Mouse (Mus musculus): Measurements from ENCODE around the gene Rrnad1. TPM values are rescaled to one million over a fixed set of nuclear protein-coding genes. Genes with fewer than 3 reads are reported as not detected.

The Rrnad1 gene
- polyA plus RNA-seq, 1 experiment from 2014 or later: 6.1 TPM

DNA sequence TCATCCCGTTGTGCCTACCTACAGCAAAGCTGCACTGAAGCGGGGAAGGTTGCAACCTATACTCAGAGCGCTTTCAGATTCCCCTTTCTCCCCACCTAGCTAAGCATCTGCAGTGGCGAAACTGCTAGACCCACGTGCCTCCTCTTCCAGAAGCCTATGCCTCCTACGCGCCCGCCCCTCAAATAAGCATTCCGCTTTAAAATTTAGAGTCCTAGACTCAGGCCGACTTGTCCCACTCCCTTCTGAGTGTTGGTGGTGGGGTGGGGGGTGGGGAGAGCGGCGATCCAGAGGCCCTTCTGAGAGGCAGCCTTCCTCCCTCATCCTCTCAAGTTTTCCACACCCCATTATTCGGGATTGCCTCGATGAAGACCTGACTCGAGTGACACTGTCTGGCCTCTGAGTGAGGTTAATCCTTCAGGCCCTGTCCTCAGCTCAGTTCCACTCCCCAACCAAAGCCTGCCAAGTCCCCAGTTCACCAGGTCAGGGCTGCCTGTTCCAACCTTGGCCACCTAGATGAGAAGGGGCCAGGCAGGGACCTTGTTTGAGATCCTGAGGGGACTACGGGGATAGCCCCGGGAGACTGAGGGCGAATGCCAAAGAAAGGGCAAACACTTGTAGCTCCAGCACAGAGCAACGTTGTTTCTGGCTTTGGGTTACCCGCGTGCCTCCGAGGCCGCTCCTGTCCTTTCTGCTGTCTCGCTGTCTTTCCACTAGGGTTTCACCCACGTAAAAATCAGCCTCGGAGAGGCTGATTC is 16.7 kb upstream of the Rrnad1 start:
- Histone ChIP-seq H3K27me3 (replicated peaks; ENCODE audit: control insufficient read depth, insufficient read depth, low read length) (peaks cover 45% of the 10 kb centered on the region), H3K27ac (ENCODE audit: low read depth, low read length) (no peak overlapping the region), H3K9ac (ENCODE audit: low read depth, low read length) (no peak overlapping the region), H3K4me3 (ENCODE audit: low read depth, low read length) (peak overlapping the region; percentile 13; the same call in 1 of the 2 replicates), H3K4me2 (replicated peaks; ENCODE audit: low read depth) (peak overlapping the region; percentile 47), H3K36me3 (ENCODE audit: control insufficient read depth, insufficient read depth) (peaks cover 5% of the 10 kb centered on the region), H3K9me3 (ENCODE audit: control insufficient read depth) (no peaks in the 10 kb centered on the region), H3K4me1 (replicated peaks; ENCODE audit: control insufficient read depth, insufficient read depth, low read length) (no peaks in the 10 kb centered on the region)
- 11% methylated on average over 26 of the region's 26 CpGs for WGBS
- ATAC-seq: no peak
- no peak for TF ChIP-seq CTCF (IDR thresholded peaks at IDR 0.05; ENCODE audit: low read depth)

DNA sequence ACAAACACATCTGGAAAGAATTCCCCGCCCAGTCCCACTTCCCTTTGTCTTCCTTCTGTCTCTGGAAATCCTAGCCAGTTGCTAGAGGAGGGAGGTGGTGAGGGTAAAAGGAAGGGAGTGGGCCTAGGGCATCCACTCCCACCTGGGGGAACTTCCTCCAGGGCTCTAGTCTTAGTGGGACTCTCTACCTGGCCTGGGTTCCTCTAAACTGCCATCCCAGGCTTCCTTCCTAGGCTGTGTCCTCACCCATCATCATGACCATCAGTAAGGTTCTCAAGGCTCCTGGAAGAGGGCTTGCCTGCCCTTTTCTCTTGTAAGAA is 16.0 kb upstream of the Rrnad1 start:
- Histone ChIP-seq H3K9me3 (ENCODE audit: control insufficient read depth) (no peaks in the 10 kb centered on the region), H3K36me3 (ENCODE audit: control insufficient read depth, insufficient read depth) (peaks cover 12% of the 10 kb centered on the region), H3K27me3 (replicated peaks; ENCODE audit: control insufficient read depth, insufficient read depth, low read length) (peaks cover 42% of the 10 kb centered on the region), H3K27ac (ENCODE audit: low read depth, low read length) (no peak overlapping the region), H3K4me1 (replicated peaks; ENCODE audit: control insufficient read depth, insufficient read depth, low read length) (no peaks in the 10 kb centered on the region), H3K9ac (ENCODE audit: low read depth, low read length) (no peak overlapping the region), H3K4me2 (replicated peaks; ENCODE audit: low read depth) (no peak overlapping the region), H3K4me3 (ENCODE audit: low read depth, low read length) (no peak overlapping the region)
- no peak for ATAC-seq
- 36% methylated on average over 1 of the region's 1 CpGs for WGBS
- TF ChIP-seq CTCF (IDR thresholded peaks at IDR 0.05; ENCODE audit: low read depth): no peak

DNA sequence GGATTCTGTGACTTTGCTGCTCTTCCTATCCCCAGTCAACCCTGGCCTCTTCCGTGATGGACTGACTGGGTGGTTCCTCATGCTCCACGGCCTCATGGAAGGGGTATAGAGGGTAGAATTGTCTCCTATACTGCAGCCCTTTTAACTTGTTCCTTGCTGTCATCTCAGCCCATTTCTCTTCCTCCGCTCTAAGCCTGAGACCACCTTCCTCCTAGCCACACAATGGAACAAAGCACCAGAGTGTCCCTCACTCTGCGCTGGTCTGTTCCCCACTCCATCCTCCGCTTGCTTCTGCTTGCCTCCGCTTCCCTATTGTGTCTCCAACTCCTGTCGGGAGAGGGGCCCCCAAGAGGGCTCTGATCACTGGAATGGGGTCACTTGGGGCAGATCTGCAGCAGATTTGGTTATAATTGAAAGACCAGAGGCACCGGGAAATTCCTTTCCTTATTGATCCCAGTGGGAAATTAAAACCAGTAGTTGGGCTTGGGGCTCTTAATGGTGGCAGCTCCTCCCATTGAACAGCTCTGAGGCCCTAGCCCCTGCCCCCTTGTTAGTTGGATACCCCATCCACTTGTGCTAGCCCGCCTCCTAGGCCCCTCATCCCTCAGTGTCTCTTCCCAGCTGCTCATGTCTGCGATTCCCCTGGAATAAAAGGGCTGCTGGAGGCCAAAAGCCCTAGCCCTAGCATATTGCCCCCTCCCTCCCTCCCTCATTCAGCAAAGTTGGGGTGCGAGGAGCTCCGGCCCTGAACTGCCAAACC is 15.4 kb upstream of the Rrnad1 start:
- no peak overlapping the region for H3K27ac ChIP-seq (ENCODE audit: low read depth, low read length)
- H3K27me3 ChIP-seq (replicated peaks; ENCODE audit: control insufficient read depth, insufficient read depth, low read length): peaks cover 37% of the 10 kb centered on the region
- TF ChIP-seq CTCF (IDR thresholded peaks at IDR 0.05; ENCODE audit: low read depth): no peak
- no peaks in the 10 kb centered on the region for H3K4me1 ChIP-seq (replicated peaks; ENCODE audit: control insufficient read depth, insufficient read depth, low read length)
- ATAC-seq: no peak
- H3K4me2 ChIP-seq (replicated peaks; ENCODE audit: low read depth): no peak overlapping the region
- no peaks in the 10 kb centered on the region for H3K9me3 ChIP-seq (ENCODE audit: control insufficient read depth)
- no peak overlapping the region for H3K4me3 ChIP-seq (ENCODE audit: low read depth, low read length)
- H3K9ac ChIP-seq (ENCODE audit: low read depth, low read length): no peak overlapping the region
- peaks cover 16% of the 10 kb centered on the region for H3K36me3 ChIP-seq (ENCODE audit: control insufficient read depth, insufficient read depth)
- WGBS: 46% methylated on average over 12 of the region's 12 CpGs

DNA sequence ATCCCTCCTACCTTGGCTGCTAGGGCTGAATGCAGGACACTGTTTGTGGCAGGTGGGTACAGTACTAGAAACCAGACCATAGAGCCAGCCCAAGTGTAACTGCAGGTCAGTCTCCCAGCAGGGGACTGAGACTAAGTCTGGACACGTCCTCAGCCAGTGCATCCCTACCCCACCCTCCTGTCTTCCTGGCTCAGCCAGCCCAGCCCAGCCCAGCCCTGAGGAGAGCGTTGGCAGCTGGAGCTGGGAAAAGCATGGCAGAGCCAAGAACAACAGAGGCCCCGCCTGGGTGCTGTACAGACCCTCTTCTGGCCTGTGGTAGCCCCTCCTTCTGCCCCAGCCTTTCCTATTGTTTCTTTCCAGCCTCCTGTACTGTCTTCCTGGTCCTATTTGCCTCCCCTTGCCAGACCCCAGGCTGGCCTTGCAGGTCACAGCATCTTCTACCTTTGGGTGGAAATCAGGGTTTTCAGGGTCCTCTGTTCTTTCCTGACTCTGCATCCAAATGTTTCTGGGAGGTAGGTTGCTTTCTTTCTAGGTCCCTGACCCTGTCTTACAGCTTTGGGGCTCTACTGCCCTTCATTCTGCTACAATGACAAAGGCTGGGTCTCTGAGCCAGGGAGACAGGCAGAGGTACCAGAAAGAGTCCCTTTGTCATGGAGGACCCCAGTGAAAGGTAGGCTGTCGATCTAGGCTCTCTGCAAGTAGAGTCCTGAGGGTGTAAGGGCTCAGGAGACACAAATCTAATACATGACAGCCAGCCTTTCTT is 14.5 kb upstream of the Rrnad1 start:
- Histone ChIP-seq H3K27ac (ENCODE audit: low read depth, low read length) (no peak overlapping the region), H3K4me2 (replicated peaks; ENCODE audit: low read depth) (no peak overlapping the region), H3K4me3 (ENCODE audit: low read depth, low read length) (no peak overlapping the region), H3K36me3 (ENCODE audit: control insufficient read depth, insufficient read depth) (peaks cover 24% of the 10 kb centered on the region), H3K9me3 (ENCODE audit: control insufficient read depth) (no peaks in the 10 kb centered on the region), H3K4me1 (replicated peaks; ENCODE audit: control insufficient read depth, insufficient read depth, low read length) (no peaks in the 10 kb centered on the region), H3K9ac (ENCODE audit: low read depth, low read length) (no peak overlapping the region), H3K27me3 (replicated peaks; ENCODE audit: control insufficient read depth, insufficient read depth, low read length) (peaks cover 29% of the 10 kb centered on the region)
- TF ChIP-seq CTCF (IDR thresholded peaks at IDR 0.05; ENCODE audit: low read depth): no peak
- ATAC-seq: no peak
- 49% methylated on average over 4 of the region's 4 CpGs for WGBS

DNA sequence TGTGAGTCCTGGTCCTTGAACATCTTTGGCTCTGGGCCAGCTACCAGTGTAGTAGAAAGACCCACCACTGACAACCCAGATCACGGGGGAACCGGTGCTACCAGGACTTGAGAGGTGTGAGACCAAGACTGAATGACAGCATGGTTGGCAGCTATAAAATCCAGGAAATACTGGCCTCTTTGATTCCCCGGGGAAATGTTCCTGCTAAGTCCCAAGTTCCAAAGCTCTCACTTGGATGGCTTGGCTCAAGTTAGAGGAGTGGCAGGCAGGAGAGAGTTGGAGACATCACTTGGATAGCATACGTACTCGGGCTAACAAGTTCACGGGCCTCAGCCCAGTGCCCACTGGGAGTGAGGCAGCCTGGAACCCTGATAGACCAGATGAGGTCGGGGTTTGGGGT is 13.1 kb upstream of the Rrnad1 start:
- Histone ChIP-seq H3K36me3 (ENCODE audit: control insufficient read depth, insufficient read depth) (peaks cover 39% of the 10 kb centered on the region), H3K4me1 (replicated peaks; ENCODE audit: control insufficient read depth, insufficient read depth, low read length) (no peaks in the 10 kb centered on the region), H3K9me3 (ENCODE audit: control insufficient read depth) (no peaks in the 10 kb centered on the region), H3K4me2 (replicated peaks; ENCODE audit: low read depth) (no peak overlapping the region), H3K27me3 (replicated peaks; ENCODE audit: control insufficient read depth, insufficient read depth, low read length) (peaks cover 14% of the 10 kb centered on the region), H3K4me3 (ENCODE audit: low read depth, low read length) (no peak overlapping the region), H3K27ac (ENCODE audit: low read depth, low read length) (no peak overlapping the region), H3K9ac (ENCODE audit: low read depth, low read length) (no peak overlapping the region)
- TF ChIP-seq CTCF (IDR thresholded peaks at IDR 0.05; ENCODE audit: low read depth): no peak
- 69% methylated on average over 7 of the region's 7 CpGs for WGBS
- ATAC-seq: no peak

DNA sequence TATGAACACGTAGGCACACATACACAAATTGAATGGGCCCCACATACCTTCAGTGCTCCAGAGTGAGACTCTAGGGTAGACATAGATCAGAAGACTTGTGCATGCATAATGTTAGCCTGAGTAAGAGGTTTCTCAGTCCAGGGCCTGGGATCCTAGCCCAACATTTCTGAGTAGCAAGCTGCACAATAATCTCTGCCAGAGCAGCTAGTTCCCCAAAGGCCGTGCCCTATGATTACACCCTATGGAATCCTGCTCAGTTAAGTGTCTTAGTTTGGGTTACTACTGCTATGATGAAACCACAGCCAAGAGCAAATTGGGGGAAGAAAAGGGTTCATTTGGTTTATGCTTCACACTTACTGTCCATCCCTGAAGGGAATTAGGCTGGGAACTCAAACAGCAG is 12.0 kb upstream of the Rrnad1 start:
- Histone ChIP-seq H3K27me3 (replicated peaks; ENCODE audit: control insufficient read depth, insufficient read depth, low read length) (peaks cover 4% of the 10 kb centered on the region), H3K4me1 (replicated peaks; ENCODE audit: control insufficient read depth, insufficient read depth, low read length) (no peaks in the 10 kb centered on the region), H3K9me3 (ENCODE audit: control insufficient read depth) (no peaks in the 10 kb centered on the region), H3K27ac (ENCODE audit: low read depth, low read length) (no peak overlapping the region), H3K4me2 (replicated peaks; ENCODE audit: low read depth) (no peak overlapping the region), H3K36me3 (ENCODE audit: control insufficient read depth, insufficient read depth) (peaks cover 46% of the 10 kb centered on the region), H3K9ac (ENCODE audit: low read depth, low read length) (no peak overlapping the region), H3K4me3 (ENCODE audit: low read depth, low read length) (no peak overlapping the region)
- 86% methylated on average over 2 of the region's 2 CpGs for WGBS
- TF ChIP-seq CTCF (IDR thresholded peaks at IDR 0.05; ENCODE audit: low read depth): no peak
- ATAC-seq: no peak

All from intestine, postnatal 0 days (tissue).